Mouse (Mus musculus) E14TG2a.4 (cell line): ENCODE data around the gene Hoxb13.
A peak's percentile ranks its signal among the peaks of the same experiment; 100 is the strongest.

ENCODE experiments used
- CTCF ChIP-seq: conservative IDR thresholded peaks from 2 replicates; pipeline ENCODE4 v1.5.1; 2014; ENCODE audit warnings: low read length
- NANOG ChIP-seq: IDR thresholded peaks from 2 replicates; pipeline ENCODE4 v1.6.1; 2014; ENCODE audit warnings: borderline replicate concordance, low read length, mixed read lengths

DNA sequence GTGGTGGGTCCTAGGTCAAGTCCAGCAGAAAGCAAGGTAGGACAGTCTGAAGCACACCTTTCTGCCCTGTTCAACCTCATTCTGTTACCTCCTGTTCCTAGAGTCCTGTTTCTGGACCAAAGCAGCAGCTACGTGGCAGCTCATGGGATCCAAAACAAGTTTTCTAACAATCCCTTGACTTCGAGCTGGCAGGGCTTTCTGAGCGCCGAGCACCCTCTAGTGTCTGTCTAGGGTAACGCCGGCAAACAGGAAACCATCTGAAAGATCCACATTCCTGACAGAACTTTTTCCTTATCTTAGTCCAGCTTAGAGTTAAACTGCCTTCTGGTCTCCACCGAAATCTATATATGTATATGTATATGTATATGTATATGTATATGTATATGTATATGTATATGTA is 46.1 kb downstream of the Hoxb13 start:
- peak; percentile 83 for TF ChIP-seq CTCF
- TF ChIP-seq NANOG: no peak
